Mouse (Mus musculus): ENCODE results near the gene Ttn. TPM values are rescaled to one million over a fixed set of nuclear protein-coding genes. Genes with fewer than 3 reads are reported as not detected.

Gene Ttn
- polyA plus RNA-seq, 1 experiment from 2014 or later, result not detected

- H3K36me3 ChIP-seq (ENCODE audit: inconsistent target), result no peaks in the 10 kb centered on the region
- no peaks in the 10 kb centered on the region for H3K79me2 ChIP-seq (ENCODE audit: inconsistent target)
- 90% methylated on average over 6 of the region's 6 CpGs for WGBS (ENCODE audit: missing documents)
- no peak overlapping the region for H3K27ac ChIP-seq
- no peak overlapping the region for H3K4me3 ChIP-seq (ENCODE audit: inconsistent target)
These were observed 220.2 kb downstream of the Ttn start for GRCm38 (mm10) chr2:76762154-76762553.

DNA sequence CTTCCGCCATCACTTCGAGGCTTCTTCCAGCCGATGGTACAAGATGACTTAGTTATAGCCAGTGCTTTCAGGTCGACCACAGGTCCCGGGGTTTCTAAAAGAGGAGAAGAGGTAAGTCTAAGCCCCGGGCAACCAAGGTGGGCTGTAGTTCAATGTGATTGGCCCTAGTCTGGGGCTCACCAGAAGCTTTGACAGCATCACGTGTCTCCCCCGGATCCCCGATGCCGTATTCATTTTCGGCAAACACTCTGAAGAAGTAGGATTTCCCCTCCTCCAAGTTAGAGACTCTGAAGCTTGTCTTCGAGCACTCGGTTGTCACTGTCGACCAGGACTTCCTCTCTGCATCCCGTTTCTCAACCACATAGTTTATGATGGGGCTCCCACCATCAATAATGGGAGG, 225.9 kb downstream of the Ttn start:
- Histone ChIP-seq H3K36me3 (ENCODE audit: inconsistent target) (no peaks in the 10 kb centered on the region), H3K4me3 (ENCODE audit: inconsistent target) (no peak overlapping the region), H3K27ac (no peak overlapping the region), H3K79me2 (ENCODE audit: inconsistent target) (no peaks in the 10 kb centered on the region)
- WGBS (ENCODE audit: missing documents), result 96% methylated on average over 15 of the region's 15 CpGs

- WGBS (ENCODE audit: missing documents), result 82% methylated on average over 6 of the region's 6 CpGs
- no peak overlapping the region for H3K4me3 ChIP-seq (ENCODE audit: inconsistent target)
- H3K36me3 ChIP-seq (ENCODE audit: inconsistent target), result no peaks in the 10 kb centered on the region
- H3K79me2 ChIP-seq (ENCODE audit: inconsistent target), result no peaks in the 10 kb centered on the region
- no peak overlapping the region for H3K27ac ChIP-seq
These were observed 230.4 kb downstream of the Ttn start for GRCm38 (mm10) chr2:76751993-76752392.

DNA sequence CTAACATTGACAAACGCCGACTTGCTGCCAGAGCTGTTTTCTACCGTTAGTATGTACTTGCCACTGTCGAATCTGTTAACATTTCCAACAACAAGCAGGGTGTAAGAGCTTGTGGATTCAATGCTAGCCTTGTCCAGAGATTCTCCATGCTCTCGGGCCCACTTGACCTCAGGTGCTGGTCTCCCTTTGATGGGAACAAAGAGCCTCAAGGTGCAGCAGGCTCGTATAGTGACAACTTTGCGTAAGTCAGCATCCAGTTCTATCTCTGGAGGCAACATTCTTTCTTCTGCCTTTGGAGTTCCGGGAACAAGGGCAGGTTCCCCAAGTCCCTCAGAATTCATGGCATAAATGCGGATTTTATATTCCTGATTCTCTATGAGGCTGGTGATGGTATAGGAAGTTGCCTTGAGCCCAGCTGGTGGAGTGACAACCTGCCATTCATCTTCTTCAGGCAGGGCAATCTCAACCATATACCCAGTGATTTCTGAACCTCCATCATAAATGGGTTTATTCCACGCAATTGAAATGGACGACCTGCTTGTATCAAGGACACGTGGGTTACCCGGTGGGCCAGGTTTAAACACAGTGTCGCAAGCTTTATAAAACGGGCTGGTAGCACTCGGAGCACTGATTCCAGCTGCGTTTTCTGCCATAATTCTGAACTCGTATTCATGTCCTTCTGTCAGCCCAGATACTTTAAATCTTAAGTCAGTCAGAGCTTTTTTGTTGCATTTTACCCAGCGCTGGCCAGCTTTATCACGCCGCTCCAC, 232.8 kb downstream of the Ttn start:
- WGBS (ENCODE audit: missing documents), result 91% methylated on average over 21 of the region's 21 CpGs
- Histone ChIP-seq H3K27ac (no peak overlapping the region), H3K79me2 (ENCODE audit: inconsistent target) (no peaks in the 10 kb centered on the region), H3K4me3 (ENCODE audit: inconsistent target) (no peak overlapping the region), H3K36me3 (ENCODE audit: inconsistent target) (no peaks in the 10 kb centered on the region)

- no peak overlapping the region for H3K27ac ChIP-seq
- WGBS (ENCODE audit: missing documents), result 93% methylated on average over 14 of the region's 14 CpGs
- H3K4me3 ChIP-seq (ENCODE audit: inconsistent target), result no peak overlapping the region
- no peaks in the 10 kb centered on the region for H3K36me3 ChIP-seq (ENCODE audit: inconsistent target)
- H3K79me2 ChIP-seq (ENCODE audit: inconsistent target), result no peaks in the 10 kb centered on the region
These were observed 233.7 kb downstream of the Ttn start for GRCm38 (mm10) chr2:76748696-76749095.

- 95% methylated on average over 14 of the region's 14 CpGs for WGBS (ENCODE audit: missing documents)
- no peaks in the 10 kb centered on the region for H3K36me3 ChIP-seq (ENCODE audit: inconsistent target)
- no peak overlapping the region for H3K4me3 ChIP-seq (ENCODE audit: inconsistent target)
- no peaks in the 10 kb centered on the region for H3K79me2 ChIP-seq (ENCODE audit: inconsistent target)
- no peak overlapping the region for H3K27ac ChIP-seq
These were observed 262.7 kb downstream of the Ttn start for GRCm38 (mm10) chr2:76719650-76720049.

DNA sequence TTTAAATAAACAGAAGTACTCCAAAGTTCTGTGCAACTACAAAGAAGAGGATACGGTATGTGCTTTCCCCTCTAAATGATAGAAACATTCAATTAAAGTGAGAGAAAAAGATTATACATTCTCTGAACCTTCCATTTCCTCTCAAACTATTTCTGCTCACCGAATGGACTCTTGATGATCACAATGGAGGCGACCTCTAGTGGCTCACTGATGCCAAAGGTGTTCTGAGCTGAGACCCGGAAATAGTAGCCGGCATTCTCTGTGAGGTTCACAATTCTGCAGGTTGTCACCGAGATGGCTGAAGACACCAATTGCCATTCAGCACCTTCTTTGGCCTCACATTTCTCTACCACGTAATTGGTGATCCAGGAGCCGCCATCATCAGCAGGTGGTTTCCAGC, 267.4 kb downstream of the Ttn start:
- H3K79me2 ChIP-seq (ENCODE audit: inconsistent target), result no peaks in the 10 kb centered on the region
- no peaks in the 10 kb centered on the region for H3K36me3 ChIP-seq (ENCODE audit: inconsistent target)

GRCm38 (mm10) chr2:76708512-76708911, 273.8 kb downstream of the Ttn start:
- Histone ChIP-seq H3K27ac (no peak overlapping the region), H3K36me3 (ENCODE audit: inconsistent target) (no peaks in the 10 kb centered on the region), H3K79me2 (ENCODE audit: inconsistent target) (no peaks in the 10 kb centered on the region), H3K4me3 (ENCODE audit: inconsistent target) (no peak overlapping the region)
- WGBS (ENCODE audit: missing documents), result 91% methylated on average over 3 of the region's 3 CpGs

More for the DNA sequence above, 267.4 kb downstream of the Ttn start:
- WGBS (ENCODE audit: missing documents), result 84% methylated on average over 8 of the region's 8 CpGs
- Histone ChIP-seq H3K27ac (no peak overlapping the region), H3K4me3 (ENCODE audit: inconsistent target) (no peak overlapping the region)

- no peaks in the 10 kb centered on the region for H3K36me3 ChIP-seq (ENCODE audit: inconsistent target)
- no peak overlapping the region for H3K27ac ChIP-seq
- no peaks in the 10 kb centered on the region for H3K79me2 ChIP-seq (ENCODE audit: inconsistent target)
- WGBS (ENCODE audit: missing documents), result 95% methylated on average over 13 of the region's 13 CpGs
- H3K4me3 ChIP-seq (ENCODE audit: inconsistent target), result no peak overlapping the region
These were observed 276.7 kb downstream of the Ttn start for GRCm38 (mm10) chr2:76705655-76706054.

GRCm38 (mm10) chr2:76702751-76703150, 279.6 kb downstream of the Ttn start:
- WGBS (ENCODE audit: missing documents), result 90% methylated on average over 5 of the region's 5 CpGs
- Histone ChIP-seq H3K79me2 (ENCODE audit: inconsistent target) (no peaks in the 10 kb centered on the region), H3K27ac (no peak overlapping the region), H3K4me3 (ENCODE audit: inconsistent target) (no peak overlapping the region), H3K36me3 (ENCODE audit: inconsistent target) (no peaks in the 10 kb centered on the region)

- 100% methylated on average over 3 of the region's 3 CpGs for WGBS (ENCODE audit: missing documents)
- Histone ChIP-seq H3K36me3 (ENCODE audit: inconsistent target) (no peaks in the 10 kb centered on the region), H3K4me3 (ENCODE audit: inconsistent target) (no peak overlapping the region)
These were observed 280.2 kb downstream of the Ttn start for GRCm38 (mm10) chr2:76702188-76702587.

GRCm38 (mm10) chr2:76695290-76695689, 287.1 kb downstream of the Ttn start:
- Histone ChIP-seq H3K27ac (no peak overlapping the region), H3K36me3 (ENCODE audit: inconsistent target) (peaks cover 36% of the 10 kb centered on the region)
- 56% methylated on average over 6 of the region's 6 CpGs for WGBS (ENCODE audit: missing documents)

More at GRCm38 (mm10) chr2:76702188-76702587, 280.2 kb downstream of the Ttn start:
- Histone ChIP-seq H3K79me2 (ENCODE audit: inconsistent target) (no peaks in the 10 kb centered on the region), H3K27ac (no peak overlapping the region)

DNA sequence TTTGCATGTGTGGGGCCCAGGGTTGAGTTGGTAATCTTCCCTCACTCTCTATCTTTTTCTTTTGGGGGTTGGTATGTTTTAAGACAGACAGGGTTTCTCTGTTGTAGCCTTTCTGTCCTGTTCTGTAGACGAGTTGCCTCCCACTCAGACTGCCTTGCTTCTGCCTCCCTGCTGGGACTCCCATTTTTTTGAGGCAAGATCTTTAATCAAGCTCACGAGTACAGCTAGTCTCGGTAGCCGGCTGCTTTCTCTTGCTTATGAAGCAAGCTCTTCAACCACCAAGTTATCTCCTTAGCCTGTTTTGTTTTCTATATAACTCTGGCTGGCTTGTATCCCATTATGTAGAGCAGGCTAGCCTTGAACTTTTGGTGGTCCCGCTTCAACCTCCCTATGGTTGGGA, 288.6 kb downstream of the Ttn start:
- Histone ChIP-seq H3K36me3 (ENCODE audit: inconsistent target) (peaks cover 36% of the 10 kb centered on the region), H3K27ac (no peak overlapping the region), H3K79me2 (ENCODE audit: inconsistent target) (no peaks in the 10 kb centered on the region), H3K4me3 (ENCODE audit: inconsistent target) (no peak overlapping the region)
- 87% methylated on average over 5 of the region's 5 CpGs for WGBS (ENCODE audit: missing documents)

More at GRCm38 (mm10) chr2:76695290-76695689, 287.1 kb downstream of the Ttn start:
- Histone ChIP-seq H3K79me2 (ENCODE audit: inconsistent target) (no peaks in the 10 kb centered on the region), H3K4me3 (ENCODE audit: inconsistent target) (no peak overlapping the region)

- Histone ChIP-seq H3K79me2 (ENCODE audit: inconsistent target) (no peaks in the 10 kb centered on the region), H3K36me3 (ENCODE audit: inconsistent target) (peaks cover 49% of the 10 kb centered on the region), H3K4me3 (ENCODE audit: inconsistent target) (no peak overlapping the region), H3K27ac (no peak overlapping the region)
- WGBS (ENCODE audit: missing documents), result 44% methylated on average over 12 of the region's 12 CpGs
These were observed 291.7 kb downstream of the Ttn start for GRCm38 (mm10) chr2:76690436-76691204.

DNA sequence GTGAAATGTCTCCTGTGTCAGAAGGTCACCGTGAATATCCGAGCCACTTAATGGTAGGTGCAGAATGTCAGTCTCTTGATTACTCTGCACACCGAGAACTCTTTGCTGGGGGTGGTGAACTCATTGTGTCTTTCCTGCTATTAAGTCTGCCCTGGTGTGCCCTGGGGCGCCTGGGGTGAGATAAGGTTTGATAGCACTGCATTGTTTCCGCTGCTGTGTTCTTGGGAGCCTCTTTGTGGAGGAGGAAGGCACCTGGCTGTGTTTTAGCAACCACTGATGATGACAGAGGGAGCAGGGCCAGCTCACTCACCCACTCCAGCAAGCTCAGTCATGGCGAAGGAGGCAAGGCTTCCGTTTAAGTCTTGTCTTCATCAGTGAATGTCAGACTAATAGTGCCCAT, 294.2 kb downstream of the Ttn start:
- WGBS (ENCODE audit: missing documents), result 94% methylated on average over 7 of the region's 7 CpGs
- Histone ChIP-seq H3K27ac (no peak overlapping the region), H3K79me2 (ENCODE audit: inconsistent target) (no peaks in the 10 kb centered on the region), H3K36me3 (ENCODE audit: inconsistent target) (peaks cover 66% of the 10 kb centered on the region), H3K4me3 (ENCODE audit: inconsistent target) (no peak overlapping the region)

Measured in macrophage (primary cell).